Mouse (Mus musculus) stomach, postnatal 0 days (tissue): ENCODE data around the gene Rxfp2. TPM values are rescaled to one million over a fixed set of nuclear protein-coding genes. Genes with fewer than 3 reads are reported as not detected.

Experiments used
- ATAC-seq: fragments of 200-750 bp; cut with Nextera tagmentation; 2 replicates; pipeline ENCODE4 v1.8.0; 2017; ENCODE audit not compliant: low FRiP score, low TSS enrichment
- DNase-seq: peaks from one replicate; pipeline ENCODE4 v3.0.0-alpha.2; 2016; ENCODE audit warnings: low spot score
- H3K27ac ChIP-seq: fragments of 300-500 bp; sonication (generic); replicated peaks from 2 replicates; pipeline ENCODE4 v1.5.1; 2014; ENCODE audit warnings: mild to moderate bottlenecking, control low read depth
- H3K27me3 ChIP-seq: fragments of 300-500 bp; sonication (generic); 2 replicates; pipeline ENCODE4 v1.6.1; 2014; ENCODE audit warnings: low read length; ENCODE audit not compliant: control insufficient read depth, insufficient read depth
- H3K36me3 ChIP-seq: fragments of 300-500 bp; sonication (generic); 2 replicates; pipeline ENCODE4 v1.6.1; 2014; ENCODE audit warnings: low read length, mixed read lengths; ENCODE audit not compliant: control insufficient read depth, insufficient read depth
- H3K4me1 ChIP-seq: fragments of 300-500 bp; sonication (generic); replicated peaks from 2 replicates; pipeline ENCODE4 v1.6.1; 2014; ENCODE audit warnings: antibody characterized with exemption; ENCODE audit not compliant: control insufficient read depth, insufficient read depth
- H3K4me2 ChIP-seq: fragments of 300-500 bp; sonication (generic); replicated peaks from 2 replicates; pipeline ENCODE4 v1.6.1; 2014; ENCODE audit warnings: low read depth, mild to moderate bottlenecking, control low read depth, moderate library complexity
- H3K4me3 ChIP-seq: fragments of 300-500 bp; sonication (generic); 2 replicates; pipeline ENCODE4 v1.5.1; 2014; ENCODE audit warnings: low read depth, low read length, control low read depth
- H3K9ac ChIP-seq: fragments of 300-500 bp; sonication (generic); 2 replicates; pipeline ENCODE4 v1.6.1; 2014; ENCODE audit warnings: mild to moderate bottlenecking, low read length, control low read depth, mixed read lengths
- H3K9me3 ChIP-seq: fragments of 300-500 bp; sonication (generic); 2 replicates; pipeline ENCODE4 v1.6.1; 2016; ENCODE audit warnings: low read length; ENCODE audit not compliant: control insufficient read depth
- CTCF ChIP-seq: IDR thresholded peaks from 2 replicates; pipeline ENCODE4 v1.5.1; 2016; ENCODE audit warnings: antibody characterized with exemption, low read depth, mild to moderate bottlenecking, moderate library complexity
- EP300 ChIP-seq: optimal IDR thresholded peaks from 2 replicates; pipeline ENCODE3; 2016; ENCODE audit warnings: antibody characterized with exemption
- WGBS: fragments of 180-500 bp; shearing (Covaris S2); extraction: QIAGEN DNeasy Blood & Tissue Kit; methylation state at CpG from one replicate; pipeline ENCODE4 v1.1.7; 2014; 5-methylcytosine and 5-hydroxymethylcytosine counted together
- polyA plus RNA-seq: library from polyadenylated mRNA; unstranded; fragments of >200 nt; fragmentation: Nextera tagmentation; extraction: Ambion mirVana; gene quantifications from 2 replicates; pipeline ENCODE4 v1.2.1, GENCODE M21; 2015

The Rxfp2 gene
- polyA plus RNA-seq, 1 experiment from 2014 or later: 0.06 TPM

DNA sequence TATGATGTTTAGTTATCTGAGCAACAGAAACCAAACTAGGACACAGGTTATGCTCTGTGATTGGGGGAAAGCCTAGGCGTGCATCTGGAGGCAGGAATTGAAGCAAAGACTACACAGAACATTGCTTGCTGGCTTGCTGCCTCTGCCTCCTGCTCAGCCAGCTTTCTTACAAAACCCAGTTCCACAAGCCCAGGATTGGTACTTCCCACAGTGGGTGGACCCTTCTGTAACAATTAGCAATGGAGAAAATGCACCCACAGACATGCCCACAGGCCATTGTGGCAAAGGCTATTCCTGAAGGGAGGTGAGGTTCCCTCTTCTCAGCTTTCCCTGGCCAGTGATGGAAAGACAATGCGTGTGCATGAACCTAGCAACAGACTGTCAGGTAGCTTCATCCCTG lies 104.1 kb downstream of the Rxfp2 start:
- 80% methylated on average over 2 of the region's 2 CpGs for WGBS
- no peak for DNase-seq
- H3K4me3 ChIP-seq: no peak overlapping the region
- H3K9ac ChIP-seq: no peak overlapping the region
- ATAC-seq: no peak
- H3K4me1 ChIP-seq: no peaks in the 10 kb centered on the region
- H3K36me3 ChIP-seq: no peaks in the 10 kb centered on the region
- no peak overlapping the region for H3K27ac ChIP-seq
- TF ChIP-seq CTCF (no peak), EP300 (no peak)
- no peaks in the 10 kb centered on the region for H3K27me3 ChIP-seq
- H3K4me2 ChIP-seq: no peak overlapping the region
- H3K9me3 ChIP-seq: no peaks in the 10 kb centered on the region

DNA sequence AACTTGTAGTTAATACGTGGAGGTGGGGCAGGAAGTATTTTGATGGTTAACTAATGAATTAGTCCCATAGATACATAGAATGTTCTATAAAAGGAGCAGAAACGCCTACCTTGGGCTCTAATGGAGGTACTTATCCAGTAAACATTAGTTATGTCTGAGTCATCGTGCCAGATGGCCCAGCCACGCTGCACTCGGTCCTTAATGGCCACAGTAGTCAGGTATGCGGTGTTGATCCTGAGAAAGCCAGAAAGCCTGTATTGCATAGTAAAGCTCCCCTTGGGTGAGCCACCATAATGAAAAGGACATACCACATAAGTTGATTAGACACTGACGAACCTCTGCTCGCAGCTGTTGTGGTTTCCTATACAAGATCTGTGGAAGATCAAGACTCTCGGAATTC lies 107.4 kb downstream of the Rxfp2 start:
- no peak overlapping the region for H3K4me3 ChIP-seq
- TF ChIP-seq CTCF: no peak
- no peak for TF ChIP-seq EP300
- no peaks in the 10 kb centered on the region for H3K36me3 ChIP-seq
- no peak overlapping the region for H3K9ac ChIP-seq
- no peak overlapping the region for H3K4me2 ChIP-seq
- 67% methylated on average over 9 of the region's 9 CpGs for WGBS
- ATAC-seq: no peak
- H3K4me1 ChIP-seq: no peaks in the 10 kb centered on the region
- H3K27ac ChIP-seq: no peak overlapping the region
- H3K9me3 ChIP-seq: no peaks in the 10 kb centered on the region
- DNase-seq: no peak
- H3K27me3 ChIP-seq: no peaks in the 10 kb centered on the region

DNA sequence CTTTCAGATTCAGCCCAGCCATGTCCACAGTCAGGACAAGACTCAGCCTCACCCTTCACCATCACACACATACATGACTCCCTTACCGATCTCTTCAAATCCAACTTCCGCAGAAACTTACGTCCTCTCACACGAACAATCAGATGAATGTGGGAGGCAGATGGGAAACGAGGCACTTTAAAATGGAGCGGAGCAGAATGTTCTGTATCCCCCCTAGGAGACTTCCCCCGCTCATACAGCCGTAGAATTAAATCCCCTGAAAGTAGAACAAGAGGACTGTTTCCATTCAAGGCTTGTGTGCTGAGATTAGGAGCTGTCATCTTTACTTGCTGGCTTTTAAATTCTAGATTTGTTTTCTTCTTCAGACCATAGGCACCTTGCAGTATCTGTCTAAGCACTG lies 110.0 kb downstream of the Rxfp2 start:
- Histone ChIP-seq H3K4me1 (no peaks in the 10 kb centered on the region), H3K9me3 (no peaks in the 10 kb centered on the region), H3K4me3 (no peak overlapping the region), H3K36me3 (no peaks in the 10 kb centered on the region), H3K27ac (no peak overlapping the region), H3K27me3 (no peaks in the 10 kb centered on the region), H3K9ac (no peak overlapping the region), H3K4me2 (no peak overlapping the region)
- TF ChIP-seq CTCF (no peak), EP300 (no peak)
- DNase-seq (no peak), ATAC-seq (no peak)
- WGBS: 80% methylated on average over 8 of the region's 8 CpGs

DNA sequence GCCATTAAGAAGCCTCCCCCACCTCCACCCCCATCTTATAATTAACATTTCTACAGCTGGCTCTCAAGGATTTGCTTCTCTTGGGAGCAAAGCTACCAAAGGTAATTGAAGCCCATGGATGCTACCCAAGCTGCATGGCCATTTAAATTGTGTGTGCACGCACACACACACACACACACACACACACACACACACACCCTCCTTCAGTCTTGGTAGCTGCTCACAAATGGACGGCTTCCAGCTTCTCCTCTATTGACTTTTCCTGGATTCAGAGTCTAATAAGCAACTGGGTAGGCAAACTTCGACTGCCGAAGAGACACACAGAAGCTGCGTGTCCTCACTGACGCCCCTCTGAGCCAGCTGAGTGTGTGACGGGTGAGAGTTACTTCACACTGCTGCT lies 111.7 kb downstream of the Rxfp2 start:
- H3K9me3 ChIP-seq: no peaks in the 10 kb centered on the region
- no peaks in the 10 kb centered on the region for H3K4me1 ChIP-seq
- no peak for TF ChIP-seq EP300
- TF ChIP-seq CTCF: no peak
- H3K27me3 ChIP-seq: no peaks in the 10 kb centered on the region
- no peaks in the 10 kb centered on the region for H3K36me3 ChIP-seq
- WGBS: 74% methylated on average over 7 of the region's 7 CpGs
- no peak for DNase-seq
- ATAC-seq: no peak
- no peak overlapping the region for H3K9ac ChIP-seq
- H3K4me2 ChIP-seq: no peak overlapping the region
- no peak overlapping the region for H3K27ac ChIP-seq
- no peak overlapping the region for H3K4me3 ChIP-seq

DNA sequence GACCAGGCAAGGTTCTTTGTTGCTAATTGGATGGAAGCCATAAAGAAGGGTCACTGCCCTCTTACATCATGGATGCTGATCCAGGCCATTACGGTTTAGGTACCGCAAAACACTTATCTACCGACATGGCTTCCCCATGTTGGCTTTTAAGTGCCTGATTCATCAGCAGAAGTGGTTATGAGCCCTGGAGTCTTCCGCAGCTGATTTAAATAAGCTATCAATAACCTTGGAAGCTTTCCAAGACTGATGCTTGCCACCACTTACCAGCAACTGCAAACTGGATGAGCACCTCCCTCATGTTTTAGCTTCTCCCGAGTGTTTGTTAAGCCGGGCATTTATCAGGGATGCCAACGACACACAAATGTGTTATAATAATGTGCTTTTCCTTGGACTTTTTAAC lies 112.7 kb downstream of the Rxfp2 start:
- no peak overlapping the region for H3K27ac ChIP-seq
- no peak overlapping the region for H3K4me3 ChIP-seq
- H3K36me3 ChIP-seq: no peaks in the 10 kb centered on the region
- no peak overlapping the region for H3K4me2 ChIP-seq
- 72% methylated on average over 7 of the region's 7 CpGs for WGBS
- no peak for DNase-seq
- H3K9ac ChIP-seq: no peak overlapping the region
- no peak for TF ChIP-seq CTCF
- no peak for TF ChIP-seq EP300
- H3K27me3 ChIP-seq: no peaks in the 10 kb centered on the region
- no peaks in the 10 kb centered on the region for H3K4me1 ChIP-seq
- no peaks in the 10 kb centered on the region for H3K9me3 ChIP-seq
- ATAC-seq: no peak

Other genes starting within 250 kb of the Rxfp2 start
- 6.4 and 6.5 TPM in 2 replicates for gene Fry, start 100.0 kb downstream of the Rxfp2 start, polyA plus RNA-seq